Mouse (Mus musculus) heart, postnatal 0 days (tissue): ENCODE measurements around the gene Dctn3.
"Not testable (repeated sequence)": the region's sequence is repeated elsewhere in the genome, so short reads cannot be mapped to it uniquely, and the experiment has no call there.

ENCODE experiments used
- CTCF ChIP-seq: IDR thresholded peaks from 2 replicates; pipeline ENCODE4 v1.5.1; 2016; ENCODE audit warnings: antibody characterized with exemption, control low read depth, low read depth
- EP300 ChIP-seq: IDR thresholded peaks from 2 replicates; pipeline ENCODE4 v1.6.1; 2016; ENCODE audit warnings: antibody characterized with exemption, low read depth

GRCm38 (mm10) chr4:41702226-41702625 lies 20.7 kb downstream of the Dctn3 start:
- not testable (repeated sequence) for TF ChIP-seq CTCF, EP300
